ENCODE assay signal across 9 mouse cellular contexts in the genomic region with DNA sequence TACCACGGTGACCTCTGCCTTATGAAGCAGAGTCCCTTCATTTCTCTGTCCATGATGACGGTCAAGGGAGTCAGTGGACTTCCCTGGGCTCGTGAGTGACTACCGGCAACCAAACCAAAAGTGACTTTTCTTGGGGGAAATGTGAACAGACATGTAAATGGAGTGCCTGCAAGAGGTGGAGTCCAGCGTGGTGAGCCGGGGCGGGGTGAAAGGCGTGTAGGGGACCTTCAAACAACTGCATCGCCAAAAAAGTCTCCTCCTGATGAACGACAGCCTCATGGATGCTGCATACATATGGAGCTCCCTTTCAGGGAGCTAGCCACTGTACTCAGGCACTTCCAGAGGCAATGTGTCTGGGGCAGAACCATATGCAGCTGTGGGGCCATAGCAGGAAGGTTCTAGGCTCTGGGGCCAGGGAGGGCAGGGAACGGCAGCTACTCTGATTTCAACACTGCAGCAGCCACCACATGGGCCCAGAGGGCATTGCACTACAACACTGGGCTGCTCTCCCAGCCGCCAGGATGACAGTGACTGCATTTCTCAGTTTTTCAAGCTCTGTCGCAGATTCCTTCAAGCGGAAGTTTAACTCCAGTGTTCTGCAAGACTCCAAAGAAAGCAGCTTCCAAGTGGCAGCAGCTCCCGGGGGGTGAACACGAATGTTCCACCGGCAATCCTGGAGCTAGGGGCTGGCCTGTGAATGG. TPM values are rescaled to one million over a fixed set of nuclear protein-coding genes. Genes with fewer than 3 reads are reported as not detected.
DNase-seq lines count a peak whose midpoint lies in the region; ATAC-seq and TF ChIP-seq lines count a peak whose summit lies in the region.
"Had no signal": no experiment of that assay in that cellular context is flagged by ENCODE, and none has a peak within 500 bp of the region (broad histone marks: within the 10 kb centered on the region; RNA-seq: fewer than 3 reads in every experiment).

No protein-coding gene starts in this region.

- H3K4me1 ChIP-seq in midbrain, embryonic 14.5 days (ENCODE audit: control insufficient read depth, insufficient read depth, low read length), result no peaks in the 10 kb centered on the region
- H3K4me1 ChIP-seq in midbrain, embryonic 15.5 days, result peaks cover 18% of the 10 kb centered on the region
- H3K4me1 ChIP-seq in hindbrain, embryonic 16.5 days (ENCODE audit: control insufficient read depth, insufficient read depth, low read depth, low read length), result peaks cover 20% of the 10 kb centered on the region
- H3K4me1 ChIP-seq in stomach, postnatal 0 days (replicated peaks; ENCODE audit: control insufficient read depth, insufficient read depth), result peaks cover 31% of the 10 kb centered on the region

- H3K9ac ChIP-seq in midbrain, embryonic 14.5 days (replicated peaks; ENCODE audit: low read length), result no peak overlapping the region
- H3K9ac ChIP-seq in midbrain, embryonic 15.5 days, result no peak overlapping the region
- no peak overlapping the region for H3K9ac ChIP-seq in hindbrain, embryonic 16.5 days (ENCODE audit: low read depth, low read length)
- no peak overlapping the region for H3K9ac ChIP-seq in stomach, postnatal 0 days (ENCODE audit: low read length)
- H3K9ac ChIP-seq: kidney, embryonic 15.5 days had no signal

- TF ChIP-seq EP300 in stomach, postnatal 0 days (optimal IDR thresholded peaks at IDR 0.05), result no peak

- H3K4me2 ChIP-seq in midbrain, embryonic 14.5 days (ENCODE audit: low read length), result no peak overlapping the region
- no peak overlapping the region for H3K4me2 ChIP-seq in midbrain, embryonic 15.5 days
- no peak overlapping the region for H3K4me2 ChIP-seq in hindbrain, embryonic 16.5 days (ENCODE audit: low read length)
- no peak overlapping the region for H3K4me2 ChIP-seq in stomach, postnatal 0 days (replicated peaks; ENCODE audit: low read depth)
- H3K4me2 ChIP-seq: kidney, embryonic 15.5 days had no signal

- peak; percentile 2; the same call in 1 of the 2 replicates for ATAC-seq in frontal cortex, adult (ENCODE audit: low TSS enrichment)
- no peak for ATAC-seq in midbrain, embryonic 14.5 days (ENCODE audit: low FRiP score, low TSS enrichment)
- ATAC-seq in midbrain, embryonic 15.5 days (replicated peaks), result no peak
- ATAC-seq in hindbrain, embryonic 16.5 days, result no peak
- ATAC-seq in stomach, postnatal 0 days (ENCODE audit: low FRiP score, low TSS enrichment), result no peak
- ATAC-seq in megakaryocyte progenitor cell, adult 5-6 weeks (replicated peaks; ENCODE audit: poor library complexity), result no peak

- DNase-seq in frontal cortex, adult 2 months (ENCODE audit: extremely low spot score in 1 of 2, low spot score in 1 of 2), result no peak
- peak; percentile 33 for DNase-seq in midbrain, embryonic 14.5 days
- DNase-seq in stomach, postnatal 0 days (ENCODE audit: low spot score), result no peak
- DNase-seq in right cerebral cortex, postnatal 10 days (ENCODE audit: low spot score in 2 of 2), result no peak

- H3K27me3 ChIP-seq in midbrain, embryonic 14.5 days (ENCODE audit: control insufficient read depth, insufficient read depth, low read length), result no peaks in the 10 kb centered on the region
- no peaks in the 10 kb centered on the region for H3K27me3 ChIP-seq in midbrain, embryonic 15.5 days (replicated peaks)
- H3K27me3 ChIP-seq in hindbrain, embryonic 16.5 days (replicated peaks; ENCODE audit: control insufficient read depth, insufficient read depth, low read length), result no peaks in the 10 kb centered on the region
- no peaks in the 10 kb centered on the region for H3K27me3 ChIP-seq in stomach, postnatal 0 days (ENCODE audit: control insufficient read depth, insufficient read depth, low read length)
- H3K27me3 ChIP-seq: kidney, embryonic 15.5 days had no signal

- H3K36me3 ChIP-seq in midbrain, embryonic 14.5 days (ENCODE audit: control insufficient read depth, insufficient read depth, low read length), result no peaks in the 10 kb centered on the region
- no peaks in the 10 kb centered on the region for H3K36me3 ChIP-seq in midbrain, embryonic 15.5 days (replicated peaks)
- H3K36me3 ChIP-seq in hindbrain, embryonic 16.5 days (ENCODE audit: control insufficient read depth, insufficient read depth, low read length), result no peaks in the 10 kb centered on the region
- H3K36me3 ChIP-seq in stomach, postnatal 0 days (ENCODE audit: control insufficient read depth, insufficient read depth, low read length), result no peaks in the 10 kb centered on the region; the same call in 1 of the 2 replicates
- H3K36me3 ChIP-seq: kidney, embryonic 15.5 days had no signal

- TF ChIP-seq CTCF in stomach, postnatal 0 days (IDR thresholded peaks at IDR 0.05; ENCODE audit: low read depth), result peak; percentile 44

- 74% methylated on average over 17 of the region's 17 CpGs for WGBS in midbrain, embryonic 14.5 days
- 68% methylated on average over 17 of the region's 17 CpGs for WGBS in midbrain, embryonic 15.5 days
- 59% methylated on average over 17 of the region's 17 CpGs for WGBS in hindbrain, embryonic 16.5 days
- WGBS in stomach, postnatal 0 days, result 64% methylated on average over 17 of the region's 17 CpGs

- H3K4me3 ChIP-seq in midbrain, embryonic 14.5 days (replicated peaks; ENCODE audit: low read depth, low read length), result no peak overlapping the region
- no peak overlapping the region for H3K4me3 ChIP-seq in midbrain, embryonic 15.5 days
- H3K4me3 ChIP-seq in hindbrain, embryonic 16.5 days (ENCODE audit: low read length), result no peak overlapping the region
- H3K4me3 ChIP-seq in stomach, postnatal 0 days (ENCODE audit: low read depth, low read length), result no peak overlapping the region
- H3K4me3 ChIP-seq: kidney, embryonic 15.5 days had no signal

- H3K9me3 ChIP-seq in midbrain, embryonic 14.5 days (ENCODE audit: control insufficient read depth, low read length), result no peaks in the 10 kb centered on the region
- H3K9me3 ChIP-seq in midbrain, embryonic 15.5 days, result no peaks in the 10 kb centered on the region
- no peaks in the 10 kb centered on the region for H3K9me3 ChIP-seq in hindbrain, embryonic 16.5 days (ENCODE audit: control insufficient read depth, low read length)
- no peaks in the 10 kb centered on the region for H3K9me3 ChIP-seq in stomach, postnatal 0 days (ENCODE audit: control insufficient read depth, low read length)
- H3K9me3 ChIP-seq: kidney, embryonic 15.5 days had no signal

- H3K27ac ChIP-seq in midbrain, embryonic 14.5 days (replicated peaks; ENCODE audit: low read depth, low read length), result no peak overlapping the region
- H3K27ac ChIP-seq in midbrain, embryonic 15.5 days, result no peak overlapping the region
- peak overlapping the region; percentile 36; the same call in 1 of the 2 replicates for H3K27ac ChIP-seq in hindbrain, embryonic 16.5 days (ENCODE audit: low read depth, low read length)
- 0 out of 2 replicates have a peak overlapping the region, but pooled peaks have one; percentile 35 for H3K27ac ChIP-seq in stomach, postnatal 0 days (replicated peaks)
- H3K27ac ChIP-seq: kidney, embryonic 15.5 days had no signal

RNA-seq across cellular contexts. Expression of gene Mgll, which starts 36.9 kb away (rescaled TPM):
- 167 and 189 TPM in 2 replicates for polyA plus RNA-seq in frontal cortex, adult 2 months (2012; rRNA removed)
- polyA plus RNA-seq in midbrain, embryonic 14.5 days (2014; fragmentation: Nextera tagmentation; extraction: Ambion mirVana), result 21.5 and 24.7 TPM in 2 replicates
- 30.7 and 36.2 TPM in 2 replicates for polyA plus RNA-seq in midbrain, embryonic 15.5 days (2015; fragmentation: Nextera tagmentation; extraction: Ambion mirVana)
- polyA plus RNA-seq in hindbrain, embryonic 16.5 days (2015; fragmentation: Nextera tagmentation; extraction: Ambion mirVana), result 79.1 and 96.8 TPM in 2 replicates
- polyA plus RNA-seq in stomach, postnatal 0 days (2015; fragmentation: Nextera tagmentation; extraction: Ambion mirVana), result 117 and 127 TPM in 2 replicates
- 1.7 and 1.9 TPM in 2 replicates for total RNA-seq in megakaryocyte progenitor cell, adult 5-6 weeks (2015)
- 1.6 and 2.7 TPM in 2 replicates for total RNA-seq in megakaryocyte progenitor cell, adult 5-6 weeks (2017)

Comparison
In these comparisons a context has a peak if more than half of its experiments do, and no peak if none do; other contexts are left out.
1. H3K27ac ChIP-seq: peak in hindbrain, embryonic 16.5 days (single experiment) and stomach, postnatal 0 days (single experiment); none in midbrain, embryonic 14.5 days (single experiment) and midbrain, embryonic 15.5 days (single experiment).